Mouse (Mus musculus) cerebellum, adult 2 months (tissue): ENCODE results near the gene Cttnbp2.

Experiments
- CTCF ChIP-seq: fragments of 200-500 bp; IDR thresholded peaks from 2 replicates; pipeline ENCODE4 v1.5.1; 2011; ENCODE audit warnings: low read depth, mild to moderate bottlenecking, control low read depth, low read length, moderate library complexity, borderline replicate concordance; ENCODE audit not compliant: insufficient read depth
- POLR2A ChIP-seq: fragments of 200-500 bp; IDR thresholded peaks from 2 replicates; pipeline ENCODE4 v1.6.1; 2011; ENCODE audit warnings: low read length, control low read depth, borderline replicate concordance; ENCODE audit not compliant: insufficient read depth

DNA sequence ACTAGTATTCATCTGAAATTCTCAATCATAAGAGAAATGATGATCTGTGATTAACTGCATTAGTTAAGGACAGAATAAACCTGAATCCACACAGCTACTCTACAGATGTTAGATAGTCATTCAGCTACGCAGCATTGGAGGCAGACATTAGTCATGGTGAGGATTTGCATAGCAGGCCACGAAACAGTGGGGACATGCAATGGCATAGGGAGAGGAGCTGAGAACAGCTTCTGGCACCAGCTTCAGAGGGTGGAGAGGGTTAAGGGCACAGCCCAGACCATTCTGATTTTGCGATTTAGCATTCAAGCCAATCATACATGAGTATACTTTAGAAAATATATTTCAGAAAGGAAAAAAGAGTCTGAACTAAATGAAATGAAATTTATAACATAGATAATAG lies 84.6 kb downstream of the Cttnbp2 start:
- TF ChIP-seq POLR2A (no peak), CTCF (no peak)
